Mouse (Mus musculus) heart, embryonic 14.5 days (tissue): ENCODE results near the gene Ano2. TPM values are rescaled to one million over a fixed set of nuclear protein-coding genes. Genes with fewer than 3 reads are reported as not detected.

Experiments used
- ATAC-seq: fragments of 200-750 bp; cut with Nextera tagmentation; 2 replicates; pipeline ENCODE4 v1.8.0; 2017; ENCODE audit warnings: low read depth, moderate TSS enrichment; ENCODE audit not compliant: insufficient number of reproducible peaks, insufficient read depth, low FRiP score
- H3K27ac ChIP-seq, 2 experiments: fragments of 200-500 bp in 1 of 2; fragments of 300-500 bp in 1 of 2; sonication (generic) in 1 of 2; replicated peaks in 1 of 2; 2 replicates each; pipeline ENCODE4 v1.5.1; 2012 to 2014; ENCODE audit warnings: low read depth in 2 of 2, low read length in 2 of 2, control low read depth in 1 of 2, mild to moderate bottlenecking in 1 of 2, mixed read lengths in 1 of 2; ENCODE audit not compliant: control insufficient read depth in 1 of 2, insufficient read depth in 1 of 2
- H3K27me3 ChIP-seq: fragments of 300-500 bp; sonication (generic); 2 replicates; pipeline ENCODE4 v1.6.1; 2014; ENCODE audit warnings: mild to moderate bottlenecking, low read length, control low read depth; ENCODE audit not compliant: control insufficient read depth, insufficient read depth
- H3K36me3 ChIP-seq: fragments of 300-500 bp; sonication (generic); 2 replicates; pipeline ENCODE4 v1.6.1; 2014; ENCODE audit warnings: mild to moderate bottlenecking, control low read depth, low read length, mixed read lengths; ENCODE audit not compliant: control insufficient read depth, insufficient read depth
- H3K4me1 ChIP-seq, 2 experiments: fragments of 200-500 bp in 1 of 2; fragments of 300-500 bp in 1 of 2; sonication (generic) in 1 of 2; 2 replicates each; pipeline ENCODE4 v1.6.1; 2012 to 2014; ENCODE audit warnings: low read length in 2 of 2, control low read depth in 1 of 2, mixed read lengths in 1 of 2; ENCODE audit not compliant: control insufficient read depth in 2 of 2, insufficient read depth in 2 of 2
- H3K4me2 ChIP-seq: fragments of 300-500 bp; sonication (generic); 2 replicates; pipeline ENCODE4 v1.6.1; 2014; ENCODE audit warnings: mild to moderate bottlenecking, low read length
- H3K4me3 ChIP-seq, 2 experiments: fragments of 200-500 bp in 1 of 2; fragments of 300-500 bp in 1 of 2; sonication (generic) in 1 of 2; 2 replicates each; pipeline ENCODE4 v1.5.1; 2012 to 2014; ENCODE audit warnings: low read length in 2 of 2, mild to moderate bottlenecking in 2 of 2, control low read depth in 1 of 2, low read depth in 1 of 2, moderate library complexity in 1 of 2; ENCODE audit not compliant: control insufficient read depth in 1 of 2, insufficient read depth in 1 of 2
- H3K9ac ChIP-seq: fragments of 300-500 bp; sonication (generic); 2 replicates; pipeline ENCODE4 v1.6.1; 2014; ENCODE audit warnings: mild to moderate bottlenecking, low read length
- H3K9me3 ChIP-seq: fragments of 300-500 bp; sonication (generic); 2 replicates; pipeline ENCODE4 v1.6.1; 2016; ENCODE audit warnings: low read length, control low read depth; ENCODE audit not compliant: control insufficient read depth
- WGBS: fragments of 180-500 bp; shearing (Covaris S2); extraction: QIAGEN DNeasy Blood & Tissue Kit; methylation state at CpG from one replicate; pipeline ENCODE4 v1.1.7; 2014; 5-methylcytosine and 5-hydroxymethylcytosine counted together
- polyA plus RNA-seq: library from polyadenylated mRNA; unstranded; fragments of >200 nt; fragmentation: Nextera tagmentation; extraction: Ambion mirVana; gene quantifications from 2 replicates; pipeline ENCODE4 v1.2.1, GENCODE M21; 2014

Gene Ano2
- polyA plus RNA-seq, result 0.13 and 0.38 TPM in 2 replicates

DNA sequence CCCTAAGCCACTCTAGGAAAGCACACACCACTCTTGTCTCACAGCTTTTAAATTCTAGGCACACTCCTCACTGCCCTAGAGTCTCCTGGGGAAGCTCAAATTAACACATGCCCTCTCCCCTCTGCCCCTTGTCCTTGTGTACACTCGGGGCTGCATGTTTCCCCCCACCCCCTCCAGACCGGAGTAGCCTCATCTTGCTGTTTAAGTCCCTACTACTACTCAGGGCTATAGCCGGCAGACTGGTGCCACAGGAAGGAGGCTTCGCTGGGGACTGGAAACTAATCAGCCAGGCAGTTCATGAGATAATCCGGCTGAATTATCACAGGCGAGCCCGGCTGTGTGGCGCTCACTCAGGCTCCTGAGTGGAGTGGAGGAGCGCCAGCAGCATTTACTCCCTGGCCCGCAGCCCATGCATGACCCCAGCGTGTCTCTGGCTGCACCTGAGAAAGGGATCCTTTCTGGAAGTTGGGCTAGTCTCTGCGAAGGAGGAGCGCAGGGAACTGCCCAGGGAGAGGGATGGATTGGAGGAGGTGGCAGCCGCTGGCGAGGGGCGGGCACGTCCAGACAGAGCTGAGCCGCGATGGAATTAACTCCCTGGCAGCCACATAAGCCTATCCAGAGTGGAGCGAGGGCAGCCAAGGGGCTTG is at the start of gene Ano2:
Gene Ano2, plus strand, starts transcription at position 363 of the 647 bp plus-strand sequence.
- no peak for ATAC-seq
- peaks cover 20% of the 10 kb centered on the region; the same call in 1 of the 2 replicates for H3K27me3 ChIP-seq
- no peaks in the 10 kb centered on the region for H3K9me3 ChIP-seq
- no peaks in the 10 kb centered on the region for H3K36me3 ChIP-seq
- 5% methylated on average over 20 of the region's 20 CpGs for WGBS
- peak within 1 kb of the TSS; percentile 68 for H3K4me2 ChIP-seq
- H3K4me3 ChIP-seq, result peak within 1 kb of the TSS; percentile 24 to 28; a peak in 3 of 4 replicates
- no peak within 1 kb of the TSS for H3K27ac ChIP-seq
- peaks cover 11 to 14% of the 10 kb centered on the region in 2 experiments; a peak in 3 of 4 replicates for H3K4me1 ChIP-seq
- 0 out of 2 replicates have a peak within 1 kb of the TSS, but pooled peaks have one; percentile 22 for H3K9ac ChIP-seq

DNA sequence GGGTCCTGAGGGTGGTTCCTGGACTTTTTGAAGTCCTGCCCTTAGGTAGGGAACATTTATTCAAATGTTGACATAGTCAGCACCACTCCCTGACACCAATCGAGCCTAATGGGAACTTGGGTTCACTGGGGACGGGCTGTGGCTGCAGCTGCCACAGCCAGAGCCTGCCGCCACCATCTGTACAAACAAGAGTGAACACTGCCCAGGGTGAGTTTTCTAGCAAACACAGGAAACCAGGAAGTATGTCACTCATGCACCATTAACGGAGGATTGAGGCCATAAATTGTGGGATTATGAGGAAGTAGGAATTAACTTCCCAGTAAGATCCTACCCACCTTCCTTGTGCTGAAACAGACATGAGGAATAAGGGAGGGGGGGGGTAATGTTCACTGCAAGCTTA is 49.7 kb upstream of the Ano2 start:
- Histone ChIP-seq H3K4me3 (no peak overlapping the region), H3K36me3 (no peaks in the 10 kb centered on the region), H3K27me3 (no peaks in the 10 kb centered on the region), H3K27ac (no peak overlapping the region), H3K4me1 (no peaks in the 10 kb centered on the region), H3K9me3 (no peaks in the 10 kb centered on the region), H3K9ac (no peak overlapping the region), H3K4me2 (no peak overlapping the region)
- 59% methylated on average over 4 of the region's 4 CpGs for WGBS
- no peak for ATAC-seq

DNA sequence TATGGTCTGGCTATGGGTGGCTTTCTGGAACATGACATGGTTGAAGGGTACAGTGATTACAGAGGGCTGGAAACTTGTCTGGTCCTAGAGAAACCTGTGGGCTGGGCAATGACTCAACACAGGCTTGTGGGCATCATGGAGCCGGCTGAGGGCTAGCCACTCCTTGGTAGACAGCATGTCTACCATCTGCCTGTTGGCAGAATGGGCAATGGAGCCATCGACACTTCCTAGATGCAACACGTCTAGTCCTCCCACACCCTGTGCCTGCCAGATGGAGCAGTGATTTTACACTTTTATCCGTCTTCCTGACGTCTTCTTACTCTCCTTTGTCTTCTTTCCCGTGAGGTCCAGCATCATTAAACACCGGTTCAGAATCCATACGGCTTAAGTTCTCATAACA is 49.1 kb upstream of the Ano2 start:
- H3K9ac ChIP-seq, result no peak overlapping the region
- WGBS, result 77% methylated on average over 8 of the region's 8 CpGs
- H3K4me2 ChIP-seq, result no peak overlapping the region
- no peaks in the 10 kb centered on the region for H3K36me3 ChIP-seq
- no peaks in the 10 kb centered on the region for H3K9me3 ChIP-seq
- no peaks in the 10 kb centered on the region for H3K4me1 ChIP-seq
- H3K27ac ChIP-seq, result no peak overlapping the region
- no peak for ATAC-seq
- H3K27me3 ChIP-seq, result no peaks in the 10 kb centered on the region
- H3K4me3 ChIP-seq, result no peak overlapping the region

DNA sequence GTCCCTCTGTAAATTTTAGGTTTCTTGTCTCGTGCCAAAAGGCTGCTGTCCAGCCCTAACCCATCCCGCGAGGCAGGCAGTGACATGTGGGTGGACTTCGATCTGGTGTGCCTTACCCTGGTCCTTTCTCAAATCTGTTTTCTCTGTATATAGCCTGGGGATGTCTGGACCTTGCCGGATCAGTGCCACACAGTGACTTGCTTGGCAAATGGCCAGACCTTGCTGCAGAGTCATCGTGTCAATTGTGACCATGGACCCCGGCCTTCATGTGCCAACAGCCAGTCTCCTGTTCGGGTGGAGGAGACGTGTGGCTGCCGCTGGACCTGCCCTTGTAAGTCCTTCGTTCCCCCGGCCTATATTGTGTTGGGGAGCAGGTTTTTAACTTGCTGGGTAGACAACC is 41.3 kb upstream of the Ano2 start:
- no peaks in the 10 kb centered on the region for H3K9me3 ChIP-seq
- WGBS, result 71% methylated on average over 12 of the region's 12 CpGs
- H3K27me3 ChIP-seq, result no peaks in the 10 kb centered on the region
- no peak overlapping the region for H3K4me3 ChIP-seq
- H3K9ac ChIP-seq, result no peak overlapping the region
- H3K27ac ChIP-seq, result no peak overlapping the region
- H3K4me1 ChIP-seq, result no peaks in the 10 kb centered on the region
- no peak for ATAC-seq
- no peak overlapping the region for H3K4me2 ChIP-seq
- no peaks in the 10 kb centered on the region for H3K36me3 ChIP-seq

DNA sequence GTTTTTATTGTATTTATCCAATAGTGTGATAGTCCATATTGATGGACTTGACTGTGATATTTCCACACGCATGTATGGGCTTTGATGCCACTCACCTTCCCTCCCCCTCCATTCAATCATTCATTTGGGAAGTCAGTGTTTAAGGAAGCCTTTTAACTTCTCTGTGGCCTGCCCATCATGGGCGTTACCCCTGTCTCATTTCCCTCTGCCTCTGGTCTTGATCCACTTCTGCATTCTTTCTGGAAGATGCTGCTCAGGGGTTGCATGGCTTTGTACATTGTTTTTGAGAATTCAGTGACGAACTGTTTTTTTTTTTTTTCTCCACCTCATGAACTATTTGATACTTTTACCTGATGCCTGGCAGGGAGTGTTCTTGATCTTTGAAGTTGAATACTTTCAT is 38.9 kb upstream of the Ano2 start:
- ATAC-seq, result no peak
- WGBS, result 74% methylated on average over 3 of the region's 3 CpGs
- no peak overlapping the region for H3K9ac ChIP-seq

DNA sequence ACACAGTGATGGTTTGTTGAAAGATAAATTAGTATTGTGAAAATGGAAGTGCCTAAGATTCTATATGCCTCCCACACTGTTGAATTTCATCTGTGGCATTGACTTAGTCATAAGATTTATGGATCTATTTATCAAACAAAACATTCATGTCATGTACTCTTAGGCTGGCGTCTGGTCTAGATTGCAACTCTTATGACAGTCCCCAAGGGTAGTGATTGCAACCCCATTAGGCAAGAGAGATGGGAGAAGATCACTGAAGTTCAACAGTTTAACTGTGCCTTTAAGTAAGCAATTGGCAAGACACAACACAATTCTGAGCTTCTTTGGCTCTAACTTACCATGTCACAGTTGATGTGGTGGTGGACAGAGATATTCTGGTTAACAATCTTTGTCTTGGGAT is 36.8 kb upstream of the Ano2 start:
- Histone ChIP-seq H3K9ac (no peak overlapping the region), H3K4me2 (no peak overlapping the region), H3K9me3 (no peaks in the 10 kb centered on the region), H3K27ac (no peak overlapping the region), H3K4me1 (no peaks in the 10 kb centered on the region; a peak in 1 of 4 replicates), H3K4me3 (no peak overlapping the region), H3K27me3 (no peaks in the 10 kb centered on the region), H3K36me3 (no peaks in the 10 kb centered on the region)
- WGBS, result 63% methylated on average over 1 of the region's 1 CpGs
- no peak for ATAC-seq

More for the DNA sequence above, 38.9 kb upstream of the Ano2 start:
- Histone ChIP-seq H3K36me3 (no peaks in the 10 kb centered on the region), H3K4me2 (no peak overlapping the region), H3K4me3 (no peak overlapping the region), H3K27me3 (no peaks in the 10 kb centered on the region), H3K4me1 (no peaks in the 10 kb centered on the region; a peak in 1 of 4 replicates), H3K27ac (no peak overlapping the region), H3K9me3 (no peaks in the 10 kb centered on the region)

DNA sequence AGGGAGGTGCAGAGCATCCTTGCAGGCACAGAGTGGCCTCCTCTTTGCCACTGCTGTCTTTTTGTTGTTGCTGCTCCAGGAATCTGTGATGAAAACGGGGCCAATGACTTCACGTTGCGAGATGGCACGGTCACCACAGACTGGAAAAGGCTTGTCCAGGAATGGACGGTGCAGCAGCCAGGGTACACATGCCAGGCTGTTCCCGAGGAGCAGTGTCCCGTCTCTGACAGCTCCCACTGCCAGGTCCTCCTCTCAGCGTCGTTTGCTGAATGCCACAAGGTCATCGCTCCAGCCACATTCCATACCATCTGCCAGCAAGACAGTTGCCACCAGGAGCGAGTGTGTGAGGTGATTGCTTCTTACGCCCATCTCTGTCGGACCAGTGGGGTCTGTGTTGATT is 33.3 kb upstream of the Ano2 start:
- no peak for ATAC-seq
- no peak overlapping the region for H3K4me3 ChIP-seq
- H3K9ac ChIP-seq, result no peak overlapping the region
- no peaks in the 10 kb centered on the region for H3K27me3 ChIP-seq
- no peaks in the 10 kb centered on the region; a peak in 1 of 4 replicates for H3K4me1 ChIP-seq
- H3K9me3 ChIP-seq, result no peaks in the 10 kb centered on the region
- WGBS, result 73% methylated on average over 13 of the region's 13 CpGs
- no peaks in the 10 kb centered on the region for H3K36me3 ChIP-seq
- no peak overlapping the region for H3K27ac ChIP-seq
- no peak overlapping the region for H3K4me2 ChIP-seq

DNA sequence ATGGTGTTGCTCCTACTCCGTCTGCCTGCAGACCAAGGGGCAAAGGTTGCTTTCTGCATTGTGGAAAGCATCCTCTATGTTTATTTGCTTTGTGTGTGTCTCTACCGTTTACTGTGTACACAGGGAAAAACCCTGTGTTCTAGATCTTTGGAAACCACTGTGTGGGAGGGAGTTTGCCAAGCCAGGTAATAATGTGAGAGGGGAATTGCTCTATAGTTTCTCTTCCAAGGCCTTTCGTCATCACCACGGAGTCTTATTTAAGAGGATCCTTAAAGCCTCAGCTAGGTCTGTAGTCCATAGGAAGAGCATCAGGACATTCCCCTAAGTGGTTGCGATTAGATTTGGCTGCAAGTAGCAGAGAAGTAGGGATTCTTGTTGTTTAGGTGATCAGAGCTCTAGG is 32.3 kb upstream of the Ano2 start:
- no peak overlapping the region for H3K4me3 ChIP-seq
- no peaks in the 10 kb centered on the region for H3K9me3 ChIP-seq
- 85% methylated on average over 5 of the region's 5 CpGs for WGBS
- H3K27me3 ChIP-seq, result no peaks in the 10 kb centered on the region
- H3K36me3 ChIP-seq, result no peaks in the 10 kb centered on the region
- no peaks in the 10 kb centered on the region; a peak in 1 of 4 replicates for H3K4me1 ChIP-seq
- no peak for ATAC-seq
- no peak overlapping the region for H3K4me2 ChIP-seq
- H3K9ac ChIP-seq, result no peak overlapping the region
- no peak overlapping the region for H3K27ac ChIP-seq
